Mouse (Mus musculus): ENCODE data around the gene Kng1.
A peak's percentile ranks its signal among the peaks of the same experiment; 100 is the strongest.

Kng1 gene

GRCm38 (mm10) chr16:23114339-23115171 is 56.9 kb downstream of the Kng1 start:
- DNase-seq (ENCODE audit: low spot score) = no peak

- no peak for DNase-seq (ENCODE audit: low spot score)
Observed at GRCm38 (mm10) chr16:23115486-23115885, 57.8 kb downstream of the Kng1 start.

- DNase-seq (ENCODE audit: low spot score) = no peak
Observed at GRCm38 (mm10) chr16:23117173-23117572, 59.5 kb downstream of the Kng1 start.

- DNase-seq (ENCODE audit: low spot score) = no peak
Observed at GRCm38 (mm10) chr16:23122446-23122845, 64.8 kb downstream of the Kng1 start.

- DNase-seq (ENCODE audit: low spot score) = no peak
Observed at GRCm38 (mm10) chr16:23123104-23123503, 65.4 kb downstream of the Kng1 start.

GRCm38 (mm10) chr16:23124398-23124797 is 66.7 kb downstream of the Kng1 start:
- DNase-seq (ENCODE audit: low spot score) = no peak

GRCm38 (mm10) chr16:23127311-23127672 is 69.6 kb downstream of the Kng1 start:
- DNase-seq (ENCODE audit: low spot score) = no peak

- peak; percentile 95 for DNase-seq (ENCODE audit: low spot score)
Observed at GRCm38 (mm10) chr16:23127673-23128375, 70.2 kb downstream of the Kng1 start, which contains the start of gene Rfc4. Gene Rfc4 (minus strand): TSS chr16:23127737.

GRCm38 (mm10) chr16:23130303-23130702 is 72.6 kb downstream of the Kng1 start:
- no peak for DNase-seq (ENCODE audit: low spot score)

Data from T-cell, adult 2 months (primary cell).